Mouse (Mus musculus): Measurements from ENCODE around the gene Tmem88.

GRCm38 (mm10) chr11:69377766-69378165 is 20.3 kb downstream of the Tmem88 start:
- TF ChIP-seq CTCF (conservative IDR thresholded peaks at IDR 0.05 in 1 of 2, IDR thresholded peaks at IDR 0.05 in 1 of 2; ENCODE audit: low read depth in 2 of 2, low read length in 2 of 2) (no peak), EP300 (IDR thresholded peaks at IDR 0.05; ENCODE audit: low read length) (no peak), RAD21 (IDR thresholded peaks at IDR 0.05; ENCODE audit: low read depth, low read length) (no peak), ELF1 (IDR thresholded peaks at IDR 0.05; ENCODE audit: low read depth, low read length) (no peak), POLR2A (IDR thresholded peaks at IDR 0.05; ENCODE audit: low read depth, low read length) (no peak), USF1 (IDR thresholded peaks at IDR 0.05; ENCODE audit: low read depth, low read length) (no peak), JUN (IDR thresholded peaks at IDR 0.05; ENCODE audit: insufficient read depth, low read depth, low read length) (no peak), ETS1 (conservative IDR thresholded peaks at IDR 0.05; ENCODE audit: low read depth, low read length) (no peak), RCOR1 (conservative IDR thresholded peaks at IDR 0.05; ENCODE audit: low read depth, low read length) (no peak), MAZ (IDR thresholded peaks at IDR 0.05; ENCODE audit: low read depth, low read length) (no peak), NELFE (IDR thresholded peaks at IDR 0.05; ENCODE audit: low read depth, low read length) (no peak), JUND (conservative IDR thresholded peaks at IDR 0.05; ENCODE audit: low read depth, low read length) (no peak)

All from CH12.LX (cell line).